In the genomic region with DNA sequence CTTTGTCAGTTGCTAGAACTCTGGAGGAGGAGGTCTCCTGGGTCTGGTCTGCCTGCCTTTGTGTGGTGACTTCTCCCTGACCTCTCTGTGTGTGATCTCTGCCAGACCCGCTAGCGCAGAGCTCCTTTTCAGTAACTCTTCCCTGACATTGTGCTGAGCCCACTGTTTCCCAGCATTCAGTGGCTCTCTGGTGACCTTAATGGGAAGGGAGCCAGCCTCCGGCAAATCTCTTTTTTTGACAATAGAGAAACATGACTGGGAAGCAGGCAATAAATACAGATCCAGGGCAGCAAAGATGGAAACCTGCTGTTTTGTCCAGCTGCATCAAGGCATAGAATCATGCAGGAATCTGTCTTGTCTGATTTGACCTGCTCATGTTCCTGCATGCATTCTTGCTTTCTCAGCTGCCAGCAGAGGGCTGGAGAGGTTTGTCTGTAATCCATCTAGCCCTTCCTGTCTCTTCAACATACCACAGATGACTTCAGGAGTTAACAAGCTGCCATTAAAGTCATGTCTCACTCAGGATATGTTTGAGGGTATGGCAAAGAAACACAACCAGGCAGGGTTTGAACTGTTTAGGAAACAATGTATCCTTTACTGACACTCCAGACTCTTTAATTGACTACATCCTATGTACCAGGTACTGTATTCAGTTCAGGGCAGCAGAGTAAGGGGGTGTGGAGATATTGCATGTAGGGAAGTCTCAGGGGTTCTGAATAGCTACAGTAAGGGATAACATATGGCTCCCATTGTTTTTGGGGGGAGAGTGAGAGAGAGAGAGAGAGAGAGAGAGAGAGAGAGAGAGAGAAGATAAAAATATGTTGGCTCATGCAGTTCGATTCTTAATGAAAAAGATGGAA, we compare ENCODE assay signal across 8 mouse cellular contexts.
DNase-seq lines count a peak whose midpoint lies in the region; ATAC-seq lines count a peak whose summit lies in the region.

No protein-coding gene starts in this region.

- peak; percentile 87 for ATAC-seq in intestine, embryonic 14.5 days (replicated peaks; ENCODE audit: low FRiP score, low TSS enrichment, low read depth)

- peak overlapping the region; percentile 93 for H3K27ac ChIP-seq in intestine, embryonic 14.5 days (ENCODE audit: low read depth)

- H3K9me3 ChIP-seq in intestine, embryonic 14.5 days (ENCODE audit: control insufficient read depth, low read length), result no peaks in the 10 kb centered on the region

- DNase-seq in 3T3-L1 (ENCODE audit: low read depth, low spot score) (peak; percentile 69), R1 (ENCODE audit: low read depth, low spot score) (peak; percentile 69)
- peak; percentile 35 for DNase-seq in gastrocnemius, postnatal 25 days
- DNase-seq in intestine, embryonic 14.5 days (ENCODE audit: low spot score), result peak; percentile 82
- DNase-seq in lung, postnatal 14 days, result peak; percentile 42
- DNase-seq in yolk sac, embryonic 10.5 days (ENCODE audit: low spot score), result peak; percentile 65
- DNase-seq in cerebellum, adult 11-12 months, result no peak
- DNase-seq in cerebellum, adult 9-11 months, result no peak

- peaks cover 23% of the 10 kb centered on the region for H3K4me1 ChIP-seq in intestine, embryonic 14.5 days (replicated peaks; ENCODE audit: control insufficient read depth, insufficient read depth, low read length)

- no peaks in the 10 kb centered on the region for H3K27me3 ChIP-seq in intestine, embryonic 14.5 days (replicated peaks; ENCODE audit: control insufficient read depth, insufficient read depth, low read length)

- H3K4me3 ChIP-seq in intestine, embryonic 14.5 days (ENCODE audit: low read depth, low read length), result no peak overlapping the region

- no peak overlapping the region for H3K9ac ChIP-seq in intestine, embryonic 14.5 days (ENCODE audit: low read length)

- no peaks in the 10 kb centered on the region for H3K36me3 ChIP-seq in intestine, embryonic 14.5 days (ENCODE audit: control insufficient read depth, insufficient read depth, low read length)

- 14% methylated on average over 4 of the region's 4 CpGs for WGBS in intestine, embryonic 14.5 days

- H3K4me2 ChIP-seq in intestine, embryonic 14.5 days (ENCODE audit: low read length), result no peak overlapping the region

Comparison
In these comparisons a context has a peak if more than half of its experiments do, and no peak if none do; other contexts are left out.
1. DNase-seq: peak in 3T3-L1 (single experiment), R1 (single experiment), gastrocnemius, postnatal 25 days (single experiment), intestine, embryonic 14.5 days (single experiment), lung, postnatal 14 days (single experiment) and yolk sac, embryonic 10.5 days (single experiment); none in cerebellum, adult 11-12 months (single experiment) and cerebellum, adult 9-11 months (single experiment).